Comparison of ENCODE assay signal across 26 mouse cellular contexts in genomic region chr1:149038188-149038967, GRCm38 (mm10).
"Had no signal": no experiment of that assay in that cellular context is flagged by ENCODE, and none has a peak within 500 bp of the region (broad histone marks: within the 10 kb centered on the region; RNA-seq: fewer than 3 reads in every experiment).

No protein-coding gene starts in this region.

- H3K9ac ChIP-seq: heart, embryonic 13.5 days; heart, embryonic 15.5 days; hindbrain, embryonic 12.5 days; hindbrain, embryonic 14.5 days; intestine, embryonic 15.5 days; limb, embryonic 13.5 days; limb, embryonic 15.5 days; liver, embryonic 12.5 days; liver, embryonic 14.5 days had no signal

- H3K36me3 ChIP-seq: heart, embryonic 10.5 days; heart, embryonic 13.5 days; heart, embryonic 15.5 days; hindbrain, embryonic 10.5 days; hindbrain, embryonic 12.5 days; intestine, embryonic 15.5 days; limb, embryonic 13.5 days; limb, embryonic 15.5 days; liver, embryonic 12.5 days had no signal

- H3K27me3 ChIP-seq: heart, embryonic 13.5 days; heart, embryonic 15.5 days; hindbrain, embryonic 12.5 days; intestine, embryonic 15.5 days; limb, embryonic 13.5 days; limb, embryonic 15.5 days; liver, embryonic 12.5 days had no signal

- H3K9me3 ChIP-seq: heart, embryonic 10.5 days; heart, embryonic 13.5 days; heart, embryonic 15.5 days; hindbrain, embryonic 10.5 days; hindbrain, embryonic 12.5 days; intestine, embryonic 15.5 days; limb, embryonic 13.5 days; limb, embryonic 15.5 days; liver, embryonic 12.5 days had no signal

- ATAC-seq: hindbrain, embryonic 16.5 days; inflammation-experienced regulatory T-cells, adult 6 months; intestine, embryonic 15.5 days; intestine, postnatal 0 days; liver, embryonic 12.5 days had no signal

- DNase-seq: gastrocnemius, postnatal 14 days; gastrocnemius, postnatal 36 days; heart, adult 18-20 months; heart, postnatal 14 days; heart, postnatal 36 days; kidney, adult 18-20 months; kidney, adult 8-10 months; kidney, postnatal 10 days; kidney, postnatal 25 days; layer of hippocampus, adult 9-11 months; layer of hippocampus, postnatal 36 days; left cerebral cortex, postnatal 4 days had no signal

- H3K4me1 ChIP-seq: heart, embryonic 10.5 days; heart, embryonic 13.5 days; heart, embryonic 15.5 days; hindbrain, embryonic 10.5 days; hindbrain, embryonic 12.5 days; intestine, embryonic 15.5 days; limb, embryonic 13.5 days; limb, embryonic 15.5 days; liver, embryonic 12.5 days had no signal

- H3K4me3 ChIP-seq: heart, embryonic 10.5 days; heart, embryonic 13.5 days; heart, embryonic 15.5 days; hindbrain, embryonic 10.5 days; hindbrain, embryonic 12.5 days; intestine, embryonic 15.5 days; limb, embryonic 13.5 days; limb, embryonic 15.5 days; liver, embryonic 12.5 days had no signal

- H3K27ac ChIP-seq: heart, embryonic 10.5 days; heart, embryonic 13.5 days; heart, embryonic 15.5 days; hindbrain, embryonic 10.5 days; hindbrain, embryonic 12.5 days; hindbrain, embryonic 14.5 days; intestine, embryonic 15.5 days; limb, embryonic 13.5 days; limb, embryonic 15.5 days; liver, embryonic 12.5 days; liver, embryonic 14.5 days had no signal

- H3K4me2 ChIP-seq: heart, embryonic 13.5 days; heart, embryonic 15.5 days; hindbrain, embryonic 12.5 days; hindbrain, embryonic 14.5 days; intestine, embryonic 15.5 days; limb, embryonic 13.5 days; limb, embryonic 15.5 days; liver, embryonic 12.5 days had no signal
